Mouse (Mus musculus) brain, embryonic 14.5 days (tissue): ENCODE results near the gene Zfp697.
"Not testable (repeated sequence)": the region's sequence is repeated elsewhere in the genome, so short reads cannot be mapped to it uniquely, and the experiment has no call there.

Experiments used
- CTCF ChIP-seq: fragments of 200-500 bp; IDR thresholded peaks from 2 replicates; pipeline ENCODE4 v1.5.1; 2012; ENCODE audit warnings: inconsistent platforms, mild to moderate bottlenecking, moderate library complexity, borderline replicate concordance; ENCODE audit not compliant: insufficient read depth, insufficient read length; ENCODE audit errors: extremely low read depth
- POLR2A ChIP-seq: fragments of 200-500 bp; IDR thresholded peaks from 2 replicates; pipeline ENCODE4 v1.6.1; 2012; ENCODE audit warnings: mild to moderate bottlenecking, inconsistent platforms, borderline replicate concordance; ENCODE audit not compliant: poor library complexity, insufficient read depth, insufficient read length, severe bottlenecking; ENCODE audit errors: extremely low read depth

- not testable (repeated sequence) for TF ChIP-seq POLR2A, CTCF
Observed at GRCm38 (mm10) chr3:98547641-98548040, 165.4 kb downstream of the Zfp697 start.
